Mouse (Mus musculus) testis, adult 2 months (tissue): ENCODE data around the gene Mum1.
"Not testable (repeated sequence)": the region's sequence is repeated elsewhere in the genome, so short reads cannot be mapped to it uniquely, and the experiment has no call there.

Experiments used
- CTCF ChIP-seq: fragments of 200-500 bp; IDR thresholded peaks from 2 replicates; pipeline ENCODE4 v1.5.1; 2012; ENCODE audit warnings: low read depth, mild to moderate bottlenecking, inconsistent platforms, low read length, moderate library complexity; ENCODE audit not compliant: control insufficient read depth, insufficient read depth, insufficient replicate concordance
- POLR2A ChIP-seq: fragments of 200-500 bp; IDR thresholded peaks from 2 replicates; pipeline ENCODE4 v1.6.1; 2012; ENCODE audit warnings: low read depth, mild to moderate bottlenecking, inconsistent platforms, low read length, moderate library complexity; ENCODE audit not compliant: control insufficient read depth

DNA sequence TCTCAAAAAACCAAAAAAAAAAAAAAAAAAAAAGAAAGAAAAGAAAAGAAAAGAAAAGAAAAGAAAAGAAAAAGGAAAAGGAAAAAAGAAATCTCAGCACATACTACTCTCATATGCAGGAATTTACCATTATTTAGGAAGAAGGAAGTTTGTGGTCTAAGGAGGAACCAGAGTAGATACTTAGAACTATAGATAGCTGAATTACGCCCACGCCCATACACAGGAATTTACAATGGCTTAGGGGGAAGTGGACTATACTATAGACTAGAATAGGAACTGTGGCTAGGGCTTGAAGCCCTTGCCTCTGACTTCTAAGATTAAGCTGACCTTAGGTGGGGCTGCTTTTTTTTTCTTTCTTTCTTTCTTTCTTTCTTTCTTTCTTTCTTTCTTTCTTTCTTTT lies 3.1 kb upstream of the Mum1 start:
- TF ChIP-seq CTCF, POLR2A: not testable (repeated sequence)
